Mouse (Mus musculus): ENCODE measurements at regions not wholly inside any gene's neighbourhood (a gene's known extent, or its start where the extent isn't known, plus 50 kb on each side); places are given as distances from the start of the nearest gene placed in this dataset.

DNA sequence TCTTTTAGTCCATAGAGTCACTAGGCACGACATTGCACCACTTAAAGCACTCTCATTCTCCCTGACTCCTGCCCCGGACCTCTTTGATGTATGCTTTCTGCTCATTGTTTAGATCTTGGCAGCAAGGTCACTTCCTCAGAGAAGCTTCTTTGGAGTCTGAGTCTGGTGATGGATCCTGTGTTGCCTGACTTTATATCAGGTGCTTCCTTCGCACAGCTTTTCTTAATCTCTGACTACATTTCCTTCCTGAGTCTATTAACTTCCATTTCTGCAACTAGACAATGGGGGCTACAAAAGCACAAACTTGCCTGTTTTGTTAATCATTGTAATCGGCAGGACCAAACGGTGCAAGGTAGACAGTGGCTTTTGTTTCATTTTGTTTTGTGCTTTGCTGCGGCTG lies 802.0 kb downstream of the Diaph3 start:
- TF ChIP-seq POLR2A (IDR thresholded peaks at IDR 0.05; ENCODE audit: insufficient read length, low read depth) (no peak), POLR2AphosphoS2 (IDR thresholded peaks at IDR 0.05; ENCODE audit: insufficient read length, low read depth) (no peak), TCF3 (IDR thresholded peaks at IDR 0.05; ENCODE audit: insufficient read length, low read depth) (no peak), TCF12 (IDR thresholded peaks at IDR 0.05; ENCODE audit: insufficient read depth, poor library complexity, severe bottlenecking) (no peak), SRF (IDR thresholded peaks at IDR 0.05; ENCODE audit: control insufficient read depth, insufficient read length, low read depth) (no peak), E2F4 (IDR thresholded peaks at IDR 0.05; ENCODE audit: insufficient read depth) (no peak), USF1 (IDR thresholded peaks at IDR 0.05; ENCODE audit: low read depth) (no peak), MAX (IDR thresholded peaks at IDR 0.05; ENCODE audit: low read depth) (no peak), REST (IDR thresholded peaks at IDR 0.05; ENCODE audit: insufficient read depth, insufficient read length) (no peak), MYOD1 (IDR thresholded peaks at IDR 0.05; ENCODE audit: control insufficient read depth in 1 of 3, insufficient read length in 2 of 3, low read depth in 2 of 3) (no peak), CEBPB (IDR thresholded peaks at IDR 0.05; ENCODE audit: insufficient read depth, poor library complexity, severe bottlenecking) (no peak), MYOG (IDR thresholded peaks at IDR 0.05; ENCODE audit: control insufficient read depth in 1 of 3, insufficient read depth in 1 of 3, insufficient read length in 2 of 3, low read depth in 2 of 3) (no peak)

All from myocyte (in vitro differentiated cells).